ENCODE assay signal across 23 mouse cellular contexts in genomic region chr4:21250396-21250795, GRCm38 (mm10).
A peak's percentile ranks its signal among the peaks of the same experiment; 100 is the strongest.
DNase-seq lines count a peak whose midpoint lies in the region; ATAC-seq and TF ChIP-seq lines count a peak whose summit lies in the region.
"Had no signal": no experiment of that assay in that cellular context is flagged by ENCODE, and none has a peak within 500 bp of the region (broad histone marks: within the 10 kb centered on the region; RNA-seq: fewer than 3 reads in every experiment).

No protein-coding gene starts in this region.

- 0 out of 2 replicates have a peak, but pooled peaks have one; percentile 49 for ATAC-seq in hindbrain, embryonic 13.5 days (ENCODE audit: low FRiP score)
- ATAC-seq in hindbrain, embryonic 11.5 days (ENCODE audit: low FRiP score) = no peak
- ATAC-seq in neural tube, embryonic 13.5 days (ENCODE audit: low read depth) = 0 out of 2 replicates have a peak, but pooled peaks have one; percentile 15
- ATAC-seq in neural tube, embryonic 15.5 days (ENCODE audit: low FRiP score) = no peak
- ATAC-seq in erythroid progenitor cell, adult 5-6 weeks (replicated peaks; ENCODE audit: low FRiP score, poor library complexity, severe bottlenecking) = no peak
- ATAC-seq: forebrain, embryonic 14.5 days; forebrain, embryonic 16.5 days had no signal

- no peaks in the 10 kb centered on the region for H3K36me3 ChIP-seq in hindbrain, embryonic 13.5 days
- no peaks in the 10 kb centered on the region for H3K36me3 ChIP-seq in hindbrain, embryonic 11.5 days (ENCODE audit: control insufficient read depth, insufficient read depth, low read length)
- H3K36me3 ChIP-seq in neural tube, embryonic 13.5 days = no peaks in the 10 kb centered on the region
- H3K36me3 ChIP-seq in neural tube, embryonic 15.5 days = no peaks in the 10 kb centered on the region
- H3K36me3 ChIP-seq: embryonic facial prominence, embryonic 13.5 days; embryonic facial prominence, embryonic 15.5 days; forebrain, embryonic 12.5 days had no signal

- no peak for DNase-seq in hindbrain, embryonic 11.5 days (ENCODE audit: low spot score)
- peak; percentile 30 for DNase-seq in brain, embryonic 14.5 days (ENCODE audit: low read depth)
- DNase-seq in left cerebral cortex, postnatal 10 days (ENCODE audit: extremely low spot score in 1 of 2, low spot score in 2 of 2) = no peak
- DNase-seq: adrenal gland, adult 2 months; adrenal gland, postnatal 10 days; adrenal gland, postnatal 25 days; cerebellum, adult 11 months; cerebellum, adult 18-20 months; cerebellum, adult 8-10 months; cerebellum, adult 9-11 months; cerebellum, postnatal 14 days; cerebellum, postnatal 36 days; embryo, embryonic 11 days had no signal

- no peak for TF ChIP-seq CTCF in brain, embryonic 14.5 days (IDR thresholded peaks at IDR 0.05; ENCODE audit: borderline replicate concordance, extremely low read depth, insufficient read depth, insufficient read length)

- intact Hi-C loops in left cerebral cortex, postnatal 10 days (cut with DNase I) = no loop called here

- no peak overlapping the region for H3K27ac ChIP-seq in hindbrain, embryonic 13.5 days
- no peak overlapping the region for H3K27ac ChIP-seq in hindbrain, embryonic 11.5 days (ENCODE audit: low read depth, low read length)
- H3K27ac ChIP-seq in neural tube, embryonic 13.5 days (replicated peaks) = no peak overlapping the region
- no peak overlapping the region for H3K27ac ChIP-seq in neural tube, embryonic 15.5 days (replicated peaks)
- H3K27ac ChIP-seq: embryonic facial prominence, embryonic 13.5 days; embryonic facial prominence, embryonic 15.5 days; forebrain, embryonic 12.5 days had no signal

- H3K4me1 ChIP-seq in hindbrain, embryonic 13.5 days (replicated peaks) = no peaks in the 10 kb centered on the region
- H3K4me1 ChIP-seq in hindbrain, embryonic 11.5 days (replicated peaks; ENCODE audit: control insufficient read depth, insufficient read depth, low read length) = no peaks in the 10 kb centered on the region
- H3K4me1 ChIP-seq in neural tube, embryonic 13.5 days (replicated peaks) = no peaks in the 10 kb centered on the region
- no peaks in the 10 kb centered on the region for H3K4me1 ChIP-seq in neural tube, embryonic 15.5 days
- H3K4me1 ChIP-seq: embryonic facial prominence, embryonic 13.5 days; embryonic facial prominence, embryonic 15.5 days; forebrain, embryonic 12.5 days had no signal

- H3K4me3 ChIP-seq in hindbrain, embryonic 13.5 days = no peak overlapping the region
- H3K4me3 ChIP-seq in hindbrain, embryonic 11.5 days (ENCODE audit: low read depth, low read length) = no peak overlapping the region
- no peak overlapping the region for H3K4me3 ChIP-seq in neural tube, embryonic 13.5 days
- H3K4me3 ChIP-seq in neural tube, embryonic 15.5 days (replicated peaks) = no peak overlapping the region
- H3K4me3 ChIP-seq: embryonic facial prominence, embryonic 13.5 days; embryonic facial prominence, embryonic 15.5 days; erythroblast, embryonic 14.5 days; forebrain, embryonic 12.5 days had no signal

- 67% methylated on average over 2 of the region's 2 CpGs for WGBS in hindbrain, embryonic 13.5 days
- 89% methylated on average over 2 of the region's 2 CpGs for WGBS in hindbrain, embryonic 11.5 days
- WGBS in neural tube, embryonic 13.5 days = 61% methylated on average over 2 of the region's 2 CpGs
- 68% methylated on average over 2 of the region's 2 CpGs for WGBS in neural tube, embryonic 15.5 days

- no peaks in the 10 kb centered on the region for H3K27me3 ChIP-seq in hindbrain, embryonic 13.5 days
- H3K27me3 ChIP-seq in hindbrain, embryonic 11.5 days (ENCODE audit: control insufficient read depth, insufficient read depth, low read length) = no peaks in the 10 kb centered on the region
- no peaks in the 10 kb centered on the region for H3K27me3 ChIP-seq in neural tube, embryonic 13.5 days
- H3K27me3 ChIP-seq in neural tube, embryonic 15.5 days (replicated peaks) = no peaks in the 10 kb centered on the region
- H3K27me3 ChIP-seq: embryonic facial prominence, embryonic 13.5 days; embryonic facial prominence, embryonic 15.5 days; forebrain, embryonic 12.5 days had no signal

- no peak for TF ChIP-seq POLR2A in brain, embryonic 14.5 days (IDR thresholded peaks at IDR 0.05; ENCODE audit: borderline replicate concordance, extremely low read depth, insufficient read depth, insufficient read length, poor library complexity, severe bottlenecking)

- H3K4me2 ChIP-seq in hindbrain, embryonic 13.5 days = no peak overlapping the region
- no peak overlapping the region for H3K4me2 ChIP-seq in hindbrain, embryonic 11.5 days (replicated peaks; ENCODE audit: low read depth, low read length)
- no peak overlapping the region for H3K4me2 ChIP-seq in neural tube, embryonic 13.5 days
- no peak overlapping the region for H3K4me2 ChIP-seq in neural tube, embryonic 15.5 days
- H3K4me2 ChIP-seq: embryonic facial prominence, embryonic 13.5 days; embryonic facial prominence, embryonic 15.5 days; forebrain, embryonic 12.5 days had no signal

- no peak overlapping the region for H3K9ac ChIP-seq in hindbrain, embryonic 13.5 days
- no peak overlapping the region for H3K9ac ChIP-seq in hindbrain, embryonic 11.5 days (ENCODE audit: low read depth, low read length)
- H3K9ac ChIP-seq in neural tube, embryonic 13.5 days = no peak overlapping the region
- no peak overlapping the region for H3K9ac ChIP-seq in neural tube, embryonic 15.5 days (replicated peaks)
- H3K9ac ChIP-seq: embryonic facial prominence, embryonic 13.5 days; embryonic facial prominence, embryonic 15.5 days; forebrain, embryonic 12.5 days had no signal

- H3K9me3 ChIP-seq in hindbrain, embryonic 13.5 days = no peaks in the 10 kb centered on the region
- no peaks in the 10 kb centered on the region for H3K9me3 ChIP-seq in hindbrain, embryonic 11.5 days (ENCODE audit: control insufficient read depth, low read length)
- no peaks in the 10 kb centered on the region for H3K9me3 ChIP-seq in neural tube, embryonic 13.5 days
- H3K9me3 ChIP-seq in neural tube, embryonic 15.5 days (replicated peaks) = no peaks in the 10 kb centered on the region
- H3K9me3 ChIP-seq: embryonic facial prominence, embryonic 13.5 days; embryonic facial prominence, embryonic 15.5 days; forebrain, embryonic 12.5 days had no signal

Comparison
In these comparisons a context has a peak if more than half of its experiments do, and no peak if none do; other contexts are left out.
1. ATAC-seq: peak in hindbrain, embryonic 13.5 days (single experiment) and neural tube, embryonic 13.5 days (single experiment); none in hindbrain, embryonic 11.5 days (single experiment), neural tube, embryonic 15.5 days (single experiment) and erythroid progenitor cell, adult 5-6 weeks (single experiment).